Mouse (Mus musculus) urinary bladder, adult 18-20 months (tissue): ENCODE data around the gene Acadvl.
A peak's percentile ranks its signal among the peaks of the same experiment; 100 is the strongest.

Source experiments
- DNase-seq, 2 experiments: peaks; one replicate each; pipeline ENCODE4 v3.0.0; 2022; ENCODE audit warnings: low spot score in 2 of 2, mixed read lengths in 2 of 2

The Acadvl gene

DNA sequence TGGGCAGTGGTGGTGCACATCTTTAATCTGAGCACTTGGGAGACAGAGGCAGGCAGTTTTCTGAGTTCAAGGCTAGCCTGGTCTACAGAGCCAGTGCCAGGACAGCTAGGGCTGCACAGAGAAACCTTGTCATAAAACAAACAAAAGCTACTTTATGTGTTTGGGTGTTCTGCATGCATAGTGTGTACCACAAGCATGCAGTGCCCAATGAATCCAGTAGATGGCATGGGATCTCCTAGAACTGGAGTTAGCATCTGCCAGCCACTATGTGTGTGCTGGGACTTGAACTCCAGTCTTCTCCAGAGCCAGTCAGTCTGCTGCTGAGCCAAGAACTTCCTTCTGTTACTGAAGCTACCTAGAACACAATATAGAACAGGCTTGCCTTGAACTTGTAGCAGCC, 13.3 kb downstream of the Acadvl start:
- DNase-seq = no peak

DNA sequence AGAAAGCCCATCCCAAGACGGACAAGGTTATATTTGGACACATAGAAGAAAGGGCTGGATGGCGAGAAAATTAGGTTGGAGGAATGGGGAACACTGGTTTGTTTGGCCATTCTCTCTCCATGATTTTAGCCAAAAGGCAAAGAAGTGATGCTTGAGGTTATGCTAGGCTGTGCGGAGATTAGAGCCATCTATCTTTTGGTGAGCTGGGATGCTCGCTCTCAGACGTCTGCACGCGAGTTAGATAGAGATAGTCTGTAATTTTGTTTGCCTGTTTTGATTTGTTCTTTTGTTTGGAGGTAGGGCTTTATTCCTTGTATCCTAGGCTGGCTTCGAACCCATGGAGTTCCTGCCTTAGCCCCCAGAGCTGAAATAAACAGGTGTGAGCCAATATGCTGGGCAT, 14.1 kb downstream of the Acadvl start:
- no peak for DNase-seq

DNA sequence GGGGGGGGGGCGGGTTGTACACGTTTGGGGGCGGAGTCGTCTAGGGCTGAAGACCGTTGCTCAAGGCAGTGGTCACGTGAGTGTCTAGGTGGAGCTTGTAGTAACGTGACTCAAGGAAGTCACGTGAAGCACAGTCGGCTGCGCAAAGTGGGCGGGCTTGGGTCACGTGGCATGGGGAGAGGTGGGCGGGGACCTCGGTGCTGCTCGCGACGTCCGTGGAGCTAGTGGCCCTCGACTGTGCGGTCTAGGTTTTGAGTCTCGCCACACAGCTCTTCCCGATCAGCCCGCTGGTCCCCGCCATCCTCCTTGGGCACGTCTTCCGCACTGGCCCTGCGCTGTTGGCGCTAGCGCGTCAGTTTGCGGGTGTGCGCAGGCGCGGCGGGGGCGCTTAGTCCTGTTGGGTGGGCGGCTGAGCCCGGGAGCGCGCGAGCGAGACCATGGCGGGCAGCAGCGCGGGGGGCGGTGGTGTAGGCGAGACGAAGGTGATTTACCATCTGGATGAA, 14.8 kb downstream of the Acadvl start, which contains the start of gene Dvl2:
TSS of gene Dvl2 (plus strand) at position 200 of the 503 bp plus-strand sequence.
- DNase-seq = peak; percentile 80 to 87

DNA sequence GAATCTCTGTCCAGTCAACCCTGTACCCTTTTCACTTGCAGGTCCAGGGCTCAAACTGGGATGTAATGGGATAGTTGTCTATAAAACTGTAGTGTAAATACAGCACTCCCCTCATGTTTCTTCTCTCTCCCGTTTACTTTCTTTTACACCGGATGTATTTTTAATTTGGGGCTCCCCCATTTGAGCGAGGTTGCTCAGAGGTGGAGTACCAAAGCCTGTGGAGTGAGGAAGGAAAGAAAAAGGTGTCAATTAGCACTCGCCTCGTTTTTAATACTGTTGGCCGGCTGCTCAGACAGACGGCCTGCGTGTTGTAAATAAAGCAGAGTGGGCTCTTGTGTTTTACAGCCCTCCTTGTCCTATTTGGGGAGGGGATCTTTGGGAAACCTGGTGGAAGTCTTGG, 15.5 kb downstream of the Acadvl start:
- DNase-seq = no peak

DNA sequence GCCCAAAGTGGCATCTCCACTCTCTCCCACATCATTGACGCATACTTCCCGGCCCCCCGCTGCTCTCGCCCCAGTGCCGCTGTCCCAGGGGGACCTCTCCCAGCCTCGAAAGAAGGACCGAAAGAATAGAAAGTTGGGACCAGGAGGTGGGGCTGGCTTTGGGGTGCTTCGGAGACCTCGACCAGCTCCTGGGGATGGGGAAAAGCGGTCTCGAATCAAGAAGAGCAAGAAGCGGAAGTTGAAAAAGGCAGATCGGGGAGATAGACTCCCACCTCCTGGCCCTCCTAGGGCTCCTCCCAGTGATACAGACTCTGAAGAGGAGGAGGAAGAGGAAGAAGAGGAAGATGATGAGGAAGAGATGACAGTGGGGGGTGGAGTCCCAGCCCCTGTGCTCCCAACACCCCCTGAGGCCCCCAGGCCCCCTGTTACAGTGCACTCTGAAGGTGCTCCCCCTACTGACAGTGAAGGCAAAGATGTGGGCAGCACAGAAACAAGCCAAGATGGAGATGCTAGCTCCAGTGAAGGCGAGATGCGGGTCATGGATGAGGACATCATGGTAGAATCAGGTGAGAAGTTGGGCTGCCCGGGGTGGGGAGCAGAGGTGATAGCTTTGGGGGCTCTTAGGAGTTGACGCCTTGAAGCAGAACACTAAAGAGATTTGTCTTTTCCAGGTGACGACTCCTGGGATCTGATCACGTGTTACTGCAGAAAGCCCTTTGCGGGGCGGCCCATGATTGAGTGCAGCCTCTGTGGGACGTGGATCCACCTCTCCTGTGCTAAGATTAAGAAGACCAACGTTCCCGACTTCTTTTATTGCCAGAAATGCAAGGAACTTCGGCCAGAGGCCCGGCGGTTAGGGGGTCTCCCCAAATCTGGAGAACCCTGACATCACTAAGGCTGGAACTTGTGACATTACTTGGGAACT, 16.4 kb downstream of the Acadvl start:
- DNase-seq = no peak

DNA sequence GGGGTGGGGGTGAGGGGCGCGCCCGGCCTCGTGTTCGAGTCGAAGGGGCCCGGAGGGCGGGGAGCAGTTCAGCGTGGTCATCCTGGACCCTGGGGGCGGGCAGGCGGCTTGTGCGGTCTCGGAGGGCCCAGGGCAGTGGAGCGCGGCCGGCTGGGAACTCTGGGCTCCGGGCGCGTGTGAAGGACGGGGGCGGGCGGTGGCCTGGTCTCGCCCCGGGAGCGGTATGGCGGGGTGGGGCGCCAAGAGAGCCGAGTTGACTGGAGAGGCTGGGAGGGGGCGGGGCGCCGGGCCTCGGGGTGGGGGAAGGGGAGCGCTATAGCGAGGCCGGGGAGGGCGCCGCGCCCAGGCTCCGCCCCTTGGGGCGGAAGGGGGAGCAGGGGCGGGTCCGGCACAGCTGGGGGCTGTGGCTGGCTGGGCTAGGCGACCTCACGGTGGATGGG, 18.1 kb downstream of the Acadvl start:
- DNase-seq = peak; percentile 85 to 88

DNA sequence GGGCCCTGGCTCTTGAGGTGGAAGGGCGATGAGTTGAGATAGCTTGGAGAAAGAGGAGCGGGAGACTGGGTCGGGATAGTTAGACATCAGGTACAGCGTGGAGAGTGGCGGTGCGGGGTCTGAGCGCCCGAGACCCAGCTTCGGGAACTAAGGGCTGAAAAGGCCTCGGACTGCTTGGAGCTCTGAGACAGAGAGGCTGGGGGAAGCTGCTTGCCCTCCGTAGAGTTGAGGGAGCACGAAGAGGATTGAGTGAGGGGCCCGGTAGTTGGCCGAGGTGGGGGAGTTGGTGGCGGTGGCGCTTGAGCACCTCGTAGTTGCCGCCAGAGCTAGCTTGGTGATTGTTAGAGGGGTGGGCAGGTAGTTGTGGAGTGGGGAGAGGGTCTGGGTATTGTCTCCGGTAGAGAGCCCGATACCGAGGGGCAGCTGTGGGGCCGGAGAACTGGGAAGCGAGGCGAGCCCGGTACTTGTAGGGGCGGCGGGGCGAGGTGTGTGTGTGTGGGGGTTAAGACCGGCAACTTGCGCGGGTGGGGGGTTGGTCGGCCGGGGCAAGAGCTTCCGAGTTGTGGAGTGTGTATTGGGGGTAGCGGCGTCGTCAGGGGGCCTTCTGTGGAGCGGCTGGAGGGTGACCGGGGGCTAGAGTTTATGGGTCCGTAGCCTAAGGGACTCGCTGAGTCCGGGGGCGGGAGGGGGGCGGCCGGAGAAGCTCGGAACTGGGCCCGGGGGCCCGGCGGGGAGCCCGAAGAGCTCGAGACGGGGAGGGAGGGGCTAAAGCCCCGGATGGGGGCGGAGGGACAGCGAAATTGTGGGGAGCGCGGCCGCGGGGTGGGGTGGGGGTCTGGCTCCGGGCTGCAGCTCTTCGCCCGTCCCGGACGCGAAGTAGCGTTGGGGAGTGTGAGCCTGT, 18.8 kb downstream of the Acadvl start:
- peak in 1 of 2 experiments; percentile 56 for DNase-seq

DNA sequence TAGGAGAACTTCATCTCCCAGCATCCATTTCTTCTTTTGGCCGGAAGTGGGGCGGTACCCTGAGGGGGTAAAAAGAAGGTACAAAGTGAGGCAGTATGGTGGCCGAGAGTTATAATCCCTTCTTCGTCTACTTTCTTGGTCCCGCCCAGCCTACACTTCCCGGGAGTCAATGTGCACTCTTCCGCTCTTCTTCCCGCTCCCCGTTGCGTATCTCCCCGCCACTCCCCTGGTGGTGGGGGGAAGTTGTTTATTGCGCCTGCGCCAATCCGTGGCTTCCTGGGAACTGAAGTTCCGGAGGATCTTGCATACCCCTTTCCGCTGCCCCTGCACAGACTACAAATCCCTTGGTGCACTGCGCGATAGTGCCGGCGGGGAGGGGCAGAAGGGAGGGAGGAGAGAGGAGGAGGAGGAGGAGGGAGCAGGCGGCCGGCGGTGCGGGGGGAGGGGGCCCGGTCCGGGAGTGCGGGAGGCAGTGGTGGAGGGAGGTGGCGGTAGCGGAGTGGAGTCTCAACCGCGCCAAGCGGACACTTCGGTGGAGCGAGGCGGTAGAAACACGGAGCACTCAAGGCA, 19.7 kb downstream of the Acadvl start, which contains the start of gene Phf23:
TSS of gene Phf23 (plus strand) at position 387 of the 570 bp plus-strand sequence.
- DNase-seq = peak; percentile 87 to 98

DNA sequence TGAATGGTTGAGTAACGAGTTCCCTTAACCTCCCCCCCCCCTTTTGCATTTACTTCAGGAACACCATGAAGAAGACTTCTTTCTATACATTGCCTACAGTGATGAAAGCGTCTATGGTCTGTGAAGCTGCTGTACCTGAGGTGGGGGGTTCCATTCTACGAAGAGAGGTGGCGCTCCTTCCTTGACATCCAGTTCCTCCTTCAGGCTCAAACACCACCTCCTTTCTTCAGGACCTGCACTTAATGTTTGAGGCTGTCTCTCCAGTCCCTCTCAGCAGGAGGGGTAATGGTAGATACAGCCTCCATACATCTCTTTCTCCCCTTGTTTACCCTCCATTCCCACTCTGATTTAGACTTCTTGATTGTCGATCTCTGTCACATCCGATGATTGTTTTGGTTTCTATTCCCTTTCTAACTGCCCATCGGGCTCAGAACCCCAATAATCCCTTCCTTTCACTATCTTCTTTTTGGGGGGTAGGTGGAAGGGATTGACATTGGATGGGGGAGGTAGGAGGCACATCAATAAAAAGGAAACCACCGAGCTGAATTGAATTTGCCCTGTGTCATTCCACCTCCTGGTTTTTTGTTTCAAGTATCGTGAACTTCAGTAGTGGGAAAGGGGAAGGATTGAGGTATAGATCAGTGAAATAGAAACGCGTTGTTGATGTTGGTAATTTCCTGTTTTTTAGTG, 20.7 kb downstream of the Acadvl start:
- DNase-seq = no peak

DNA sequence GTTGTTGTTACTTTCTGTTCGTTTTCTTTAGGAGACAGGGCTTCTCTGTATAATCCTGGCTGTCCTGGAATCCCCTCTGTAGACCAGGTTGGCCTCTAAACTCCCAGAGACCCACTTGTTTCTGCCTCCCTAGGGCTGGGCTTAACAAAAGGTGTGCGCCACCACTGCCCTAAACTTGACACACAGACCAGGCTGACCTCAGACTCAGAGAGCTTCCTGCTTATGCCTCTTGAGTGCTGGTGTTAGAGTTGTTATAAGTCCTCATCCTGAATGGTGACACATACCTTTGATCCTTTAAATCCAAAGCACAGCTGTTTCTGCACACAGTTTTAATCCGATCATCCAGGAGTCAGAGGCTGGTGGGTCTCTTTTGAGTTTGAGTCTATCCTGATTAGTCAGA, 22.3 kb downstream of the Acadvl start:
- no peak for DNase-seq

DNA sequence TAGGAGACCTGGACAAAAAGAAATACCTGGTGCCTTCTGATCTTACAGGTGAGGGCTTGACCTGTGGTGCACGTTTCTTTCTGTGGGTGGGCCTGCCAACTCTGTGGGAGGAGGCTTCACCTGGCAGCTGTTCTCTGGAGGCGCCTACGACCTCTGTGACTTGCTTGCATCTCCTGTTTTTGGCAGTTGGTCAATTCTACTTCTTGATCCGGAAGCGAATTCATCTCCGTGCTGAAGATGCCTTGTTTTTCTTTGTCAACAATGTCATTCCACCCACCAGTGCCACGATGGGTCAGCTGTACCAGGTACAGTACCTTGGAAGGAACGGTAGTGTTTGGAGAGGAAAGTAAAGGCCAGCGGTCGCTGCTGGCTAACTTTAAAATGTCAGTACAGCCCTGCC, 22.8 kb downstream of the Acadvl start:
- no peak for DNase-seq

DNA sequence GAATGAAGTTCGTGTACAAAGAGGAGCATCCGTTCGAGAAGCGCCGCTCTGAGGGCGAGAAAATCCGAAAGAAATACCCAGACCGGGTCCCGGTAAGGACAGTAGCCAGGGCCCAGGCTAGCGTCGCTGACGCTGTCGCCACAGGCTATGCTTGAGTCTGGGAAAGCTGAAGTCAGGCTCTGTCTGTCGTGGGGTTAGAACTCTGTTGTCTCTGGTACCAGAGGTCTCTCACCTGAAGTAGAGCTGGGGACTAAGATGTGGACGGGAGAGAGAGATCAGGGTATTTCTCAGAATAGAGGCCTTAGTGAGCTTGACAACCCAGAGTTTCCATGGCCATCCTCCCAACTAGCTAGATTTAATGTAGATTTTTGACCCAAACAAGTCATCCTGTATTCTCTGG, 23.5 kb downstream of the Acadvl start:
- no peak for DNase-seq

DNA sequence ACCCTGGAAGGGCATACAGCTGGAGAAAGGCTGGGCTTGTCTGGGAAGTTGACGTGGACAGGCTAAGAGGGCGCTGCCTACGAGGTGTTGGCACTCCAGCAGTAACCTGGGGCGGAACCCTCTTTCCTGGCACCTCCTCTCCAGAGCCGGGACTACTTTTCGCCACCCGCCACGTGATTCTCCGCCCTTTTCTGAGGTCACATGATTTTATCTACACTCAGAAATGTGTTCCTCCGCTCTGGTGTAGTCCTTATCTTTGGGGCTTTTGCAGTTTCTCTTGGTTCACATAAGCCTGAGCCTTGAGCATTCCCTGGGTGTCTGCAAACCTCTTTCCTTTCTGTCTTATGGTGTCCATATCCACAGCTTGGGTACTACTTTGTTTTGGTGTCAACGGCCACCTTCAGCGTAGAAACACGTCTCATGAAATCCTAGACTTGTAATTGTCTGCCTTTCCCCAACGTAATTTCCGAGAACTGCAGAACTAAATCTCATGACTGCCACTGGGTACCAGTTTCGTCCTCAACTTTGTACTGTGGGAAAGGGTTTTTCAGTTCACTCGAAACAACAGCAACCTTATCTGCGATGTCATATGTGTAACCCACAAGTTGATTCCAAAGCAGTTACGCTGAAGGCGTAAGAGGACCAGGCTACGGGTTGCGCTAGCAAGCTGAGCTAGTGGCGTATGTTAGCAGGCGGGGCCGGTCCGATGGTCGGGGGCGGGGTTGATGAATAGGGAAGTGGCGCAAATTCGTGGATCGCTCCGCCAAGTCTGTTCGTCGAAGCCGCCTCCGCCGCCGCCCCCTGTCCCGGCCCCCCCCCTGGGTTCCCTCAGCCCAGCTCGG, 24.1 kb downstream of the Acadvl start, which contains the start of gene Gabarap:
TSS of gene Gabarap (plus strand) at position 294 of the 842 bp plus-strand sequence.
- peak; percentile 91 to 93 for DNase-seq

DNA sequence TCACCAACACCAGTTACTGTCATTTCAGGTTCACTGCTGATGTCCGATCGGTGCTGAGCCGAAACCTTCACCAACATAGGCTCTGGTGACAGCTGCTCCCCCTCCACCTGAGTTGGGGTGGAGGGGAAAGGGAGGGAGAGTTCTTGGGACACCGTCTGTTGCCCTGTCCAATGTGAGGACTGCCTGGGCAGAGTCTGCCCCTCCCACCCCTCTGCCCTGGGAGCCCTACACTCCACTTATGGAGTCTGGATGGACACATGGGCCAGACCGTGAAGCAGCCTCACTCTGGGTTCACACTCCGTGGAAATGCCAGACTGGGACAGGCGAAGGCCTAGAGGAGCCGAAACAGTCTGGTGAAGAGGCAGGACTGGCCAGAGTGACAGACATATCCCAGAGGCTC, 25.3 kb downstream of the Acadvl start:
- no peak for DNase-seq

DNA sequence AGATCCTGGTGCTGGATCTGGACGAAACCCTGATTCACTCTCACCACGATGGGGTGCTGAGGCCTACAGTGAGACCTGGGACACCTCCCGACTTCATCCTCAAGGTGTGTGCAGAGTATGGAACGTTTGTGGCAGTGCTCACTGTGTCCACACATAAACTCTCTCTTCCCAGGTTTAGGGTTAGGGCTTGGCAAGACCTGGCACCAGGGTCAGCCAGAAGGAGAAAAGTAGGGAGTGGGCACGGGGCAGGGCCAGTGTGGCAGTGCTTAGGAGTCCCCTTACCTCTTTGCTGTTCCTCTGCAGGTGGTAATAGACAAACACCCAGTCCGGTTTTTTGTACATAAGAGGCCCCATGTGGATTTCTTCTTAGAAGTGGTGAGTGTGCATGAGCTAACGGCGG, 30.8 kb downstream of the Acadvl start:
- no peak for DNase-seq

DNA sequence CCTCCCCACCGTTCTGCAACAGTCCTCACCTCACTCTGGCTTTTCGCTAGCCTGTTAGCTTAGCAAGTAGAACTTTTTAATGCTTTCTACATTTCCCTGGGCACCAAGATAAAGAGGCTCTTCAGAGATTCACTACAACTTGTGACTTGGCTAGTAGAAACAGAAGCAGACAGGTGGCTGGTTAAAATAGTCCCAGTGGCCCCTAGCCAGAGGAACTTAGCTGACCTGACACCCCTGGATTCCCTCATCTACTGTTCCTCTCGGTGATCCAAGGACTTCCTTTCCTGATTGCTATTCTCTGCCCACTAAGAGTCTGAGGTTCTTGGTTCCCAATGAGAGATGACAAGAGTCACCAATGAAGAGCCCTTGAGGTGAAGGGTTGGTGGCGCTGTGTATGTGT, 31.8 kb downstream of the Acadvl start:
- DNase-seq = no peak

DNA sequence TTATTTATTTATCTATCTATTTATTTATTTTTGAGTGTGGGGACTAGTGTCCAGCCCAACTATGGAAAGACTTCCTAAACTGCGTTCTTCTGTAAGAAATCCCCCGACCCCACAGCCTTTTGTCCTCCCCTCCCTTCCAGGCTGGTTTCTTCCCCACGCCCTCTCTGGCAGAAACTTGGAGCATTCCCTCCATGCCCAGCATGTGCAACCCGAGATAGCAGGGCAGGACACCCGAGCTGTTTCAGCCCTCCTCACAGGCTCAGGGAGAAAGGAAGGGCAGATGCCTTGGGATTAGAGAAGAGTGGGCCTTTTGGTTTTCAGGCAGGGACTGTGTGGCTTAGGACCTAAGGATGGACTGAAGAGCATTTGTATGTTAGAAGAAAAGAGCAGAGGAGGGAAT, 32.3 kb downstream of the Acadvl start:
- DNase-seq = no peak

DNA sequence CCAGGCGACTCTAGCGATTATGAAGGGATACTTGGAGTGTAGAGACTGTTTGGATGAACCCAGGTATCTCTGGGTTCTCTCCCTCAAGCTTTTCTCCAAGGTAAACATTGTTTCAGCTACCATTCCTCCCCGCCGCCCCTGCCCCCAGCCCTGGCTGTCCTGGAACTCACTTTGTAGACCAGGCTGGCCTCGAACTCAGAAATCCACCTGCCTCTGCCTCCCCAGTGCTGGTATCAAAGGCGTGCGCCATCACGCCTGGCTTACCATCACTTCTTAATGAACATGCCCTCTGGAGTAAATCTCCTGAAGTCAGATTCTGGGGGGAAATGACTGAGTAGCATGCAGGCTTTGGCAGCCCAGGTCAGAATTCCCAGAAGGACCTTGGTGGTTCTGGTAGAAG, 33.0 kb downstream of the Acadvl start, which contains the start of gene Elp5:
TSS of gene Elp5 (minus strand) at position 293 of the 400 bp plus-strand sequence.
- DNase-seq = no peak

DNA sequence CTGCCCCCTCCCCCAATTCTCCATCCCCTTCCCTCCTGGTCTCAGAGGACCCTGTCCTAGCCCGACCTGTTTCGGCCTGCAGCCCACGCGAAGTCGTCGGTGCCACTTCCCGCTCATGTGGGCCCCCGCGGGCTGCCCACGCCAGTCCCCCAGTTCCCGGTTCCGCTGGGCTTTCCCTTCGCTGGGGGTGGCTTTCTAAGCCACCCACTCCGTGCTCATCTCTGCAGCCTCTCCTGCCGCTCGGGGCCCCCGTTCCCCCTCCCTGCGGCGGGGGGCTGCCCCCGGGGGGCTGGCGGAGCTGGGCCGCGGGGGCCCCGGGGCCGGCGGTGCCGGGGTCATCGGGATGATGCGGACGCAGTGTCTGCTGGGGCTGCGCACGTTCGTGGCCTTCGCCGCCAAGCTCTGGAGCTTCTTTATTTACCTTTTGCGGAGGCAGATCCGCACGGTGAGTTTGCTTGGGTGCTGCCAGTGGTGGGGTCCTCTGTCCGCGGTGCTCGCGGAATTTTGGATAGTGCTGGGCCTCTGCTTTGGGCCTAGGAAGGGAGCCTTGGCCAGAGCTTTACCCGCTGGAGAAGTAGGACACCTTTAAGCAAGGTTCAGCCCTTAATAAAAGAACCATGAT, 34.0 kb downstream of the Acadvl start, which contains the start of gene Ctdnep1:
TSS of gene Ctdnep1 (plus strand) at position 16 of the 622 bp plus-strand sequence.
- no peak for DNase-seq
